Mouse (Mus musculus) forebrain, embryonic 12.5 days (tissue): Measurements from ENCODE around the gene Fhl2. TPM values are rescaled to one million over a fixed set of nuclear protein-coding genes. Genes with fewer than 3 reads are reported as not detected.
"Not testable (repeated sequence)": the region's sequence is repeated elsewhere in the genome, so short reads cannot be mapped to it uniquely, and the experiment has no call there.

Experiments used
- ATAC-seq: fragments of 200-750 bp; cut with Nextera tagmentation; 2 replicates; pipeline ENCODE4 v1.8.0; 2017; ENCODE audit warnings: moderate TSS enrichment; ENCODE audit not compliant: low FRiP score
- H3K27ac ChIP-seq: fragments of 300-500 bp; sonication (generic); 2 replicates; pipeline ENCODE4 v1.5.1; 2016; ENCODE audit warnings: mild to moderate bottlenecking
- H3K27me3 ChIP-seq: fragments of 300-500 bp; sonication (generic); 2 replicates; pipeline ENCODE4 v1.6.1; 2016; ENCODE audit warnings: mild to moderate bottlenecking
- H3K36me3 ChIP-seq: fragments of 300-500 bp; sonication (generic); replicated peaks from 2 replicates; pipeline ENCODE4 v1.6.1; 2016; ENCODE audit warnings: mild to moderate bottlenecking
- H3K4me1 ChIP-seq: fragments of 300-500 bp; sonication (generic); 2 replicates; pipeline ENCODE4 v1.6.1; 2016
- H3K4me2 ChIP-seq: fragments of 300-500 bp; sonication (generic); 2 replicates; pipeline ENCODE4 v1.6.1; 2016; ENCODE audit warnings: mild to moderate bottlenecking, moderate library complexity
- H3K4me3 ChIP-seq: fragments of 300-500 bp; sonication (generic); replicated peaks from 2 replicates; pipeline ENCODE4 v1.5.1; 2016; ENCODE audit warnings: mild to moderate bottlenecking
- H3K9ac ChIP-seq: fragments of 300-500 bp; sonication (generic); 2 replicates; pipeline ENCODE4 v1.6.1; 2016; ENCODE audit warnings: mild to moderate bottlenecking
- H3K9me3 ChIP-seq: fragments of 300-500 bp; sonication (generic); 2 replicates; pipeline ENCODE4 v1.6.1; 2016
- WGBS: fragments of 180-500 bp; shearing (Covaris S2); methylation state at CpG from one replicate; pipeline ENCODE4 v1.1.7; 2016; 5-methylcytosine and 5-hydroxymethylcytosine counted together
- polyA plus RNA-seq: library from polyadenylated mRNA; unstranded; fragments of >200 nt; fragmentation: Nextera tagmentation; extraction: Ambion mirVana; gene quantifications from 2 replicates; pipeline ENCODE4 v1.2.1, GENCODE M21; 2016

Gene Fhl2
- polyA plus RNA-seq, 1 experiment from 2014 or later: 4.3 TPM

DNA sequence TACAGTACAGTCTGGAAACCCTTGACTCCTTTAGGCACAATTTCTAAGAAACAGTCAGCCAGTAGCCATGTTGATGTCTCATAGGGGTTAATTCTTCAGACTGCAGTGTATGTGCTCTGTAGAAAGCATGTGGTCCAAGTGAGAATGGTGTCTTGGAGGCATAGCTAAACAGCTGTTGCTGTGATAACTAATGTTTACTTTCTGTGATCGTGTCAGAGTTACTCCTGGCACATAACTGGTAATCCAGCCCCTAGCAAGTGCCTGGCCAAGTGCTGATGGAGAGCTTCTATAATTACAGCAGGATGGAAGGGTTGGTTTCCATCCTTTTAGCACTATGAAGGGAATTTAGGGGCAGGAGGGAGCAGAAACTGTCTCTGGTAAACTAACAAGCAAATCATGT is 14.5 kb upstream of the Fhl2 start:
- H3K4me1 ChIP-seq: no peaks in the 10 kb centered on the region
- no peak overlapping the region for H3K27ac ChIP-seq
- no peaks in the 10 kb centered on the region for H3K36me3 ChIP-seq
- H3K9ac ChIP-seq: no peak overlapping the region
- H3K27me3 ChIP-seq: no peaks in the 10 kb centered on the region
- H3K4me2 ChIP-seq: no peak overlapping the region
- 78% methylated on average over 1 of the region's 1 CpGs for WGBS
- H3K4me3 ChIP-seq: no peak overlapping the region
- no peak for ATAC-seq
- no peaks in the 10 kb centered on the region for H3K9me3 ChIP-seq

DNA sequence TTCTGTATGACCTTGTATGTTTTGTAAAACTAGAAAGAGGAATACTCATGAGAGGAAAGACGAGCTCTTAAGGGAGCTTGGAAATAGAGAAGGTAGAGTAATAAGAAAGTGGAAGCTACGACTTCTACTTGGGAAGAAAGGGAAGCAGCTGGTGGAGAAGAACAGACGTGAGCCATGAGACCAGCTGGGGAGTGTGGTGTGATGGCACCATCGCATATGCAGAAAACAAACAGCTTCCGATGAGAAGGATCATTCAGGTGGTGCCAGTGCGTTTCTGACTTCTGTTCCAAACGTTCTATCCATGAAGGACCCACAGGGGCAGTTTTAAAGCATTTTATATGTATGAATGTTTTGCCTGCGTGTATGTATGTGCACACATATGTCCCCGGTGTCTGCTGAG is 13.5 kb upstream of the Fhl2 start:
- no peak for ATAC-seq
- no peak overlapping the region for H3K4me3 ChIP-seq
- no peak overlapping the region for H3K4me2 ChIP-seq
- H3K4me1 ChIP-seq: no peaks in the 10 kb centered on the region
- 83% methylated on average over 9 of the region's 9 CpGs for WGBS
- no peaks in the 10 kb centered on the region for H3K9me3 ChIP-seq
- H3K9ac ChIP-seq: no peak overlapping the region
- no peaks in the 10 kb centered on the region for H3K27me3 ChIP-seq
- H3K36me3 ChIP-seq: no peaks in the 10 kb centered on the region
- no peak overlapping the region for H3K27ac ChIP-seq

DNA sequence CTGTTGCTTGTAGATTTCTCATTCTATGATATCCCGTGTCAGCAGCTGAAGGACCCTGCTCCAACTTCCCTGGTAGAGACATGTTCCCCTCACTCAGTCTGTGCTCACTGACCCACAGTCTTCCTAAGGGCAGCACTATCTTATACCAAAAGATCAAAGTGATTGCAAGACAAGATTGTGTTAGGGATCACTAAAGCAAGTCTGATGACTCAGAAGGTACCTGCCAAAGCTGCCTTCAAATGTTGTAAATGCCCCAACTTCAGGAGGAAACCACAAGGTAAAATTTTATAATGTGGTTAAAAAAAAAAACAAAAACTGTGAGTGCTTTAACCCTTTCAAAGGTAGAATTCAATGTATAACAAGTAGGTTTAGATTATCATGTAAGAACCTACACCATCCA is 10.4 kb upstream of the Fhl2 start:
- 89% methylated on average over 1 of the region's 1 CpGs for WGBS
- no peaks in the 10 kb centered on the region for H3K4me1 ChIP-seq
- H3K27ac ChIP-seq: no peak overlapping the region
- H3K9me3 ChIP-seq: no peaks in the 10 kb centered on the region
- H3K27me3 ChIP-seq: no peaks in the 10 kb centered on the region
- H3K9ac ChIP-seq: no peak overlapping the region
- no peak overlapping the region for H3K4me3 ChIP-seq
- no peak overlapping the region for H3K4me2 ChIP-seq
- no peak for ATAC-seq
- no peaks in the 10 kb centered on the region for H3K36me3 ChIP-seq

DNA sequence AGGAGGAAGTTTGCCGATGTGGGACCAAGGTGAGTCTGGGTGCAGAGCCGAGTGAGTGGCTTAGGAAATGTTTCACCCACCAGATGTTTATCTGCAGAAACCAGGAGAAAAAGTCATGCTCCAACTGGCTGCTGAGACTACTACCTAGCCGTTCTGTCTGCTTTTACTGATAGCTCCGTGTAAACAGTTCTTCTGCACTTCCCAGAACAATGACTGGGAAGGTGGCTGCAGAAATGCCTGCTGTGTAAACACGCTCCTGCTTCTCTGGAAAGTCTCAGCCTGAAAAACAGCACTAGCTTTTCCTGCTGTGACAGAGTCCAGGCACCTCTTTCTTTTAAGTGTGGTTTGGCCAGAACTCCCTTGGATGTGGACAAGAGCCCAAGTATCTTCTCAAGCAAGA is 6.5 kb upstream of the Fhl2 start:
- no peak for ATAC-seq
- no peaks in the 10 kb centered on the region for H3K4me1 ChIP-seq
- H3K9ac ChIP-seq: no peak overlapping the region
- H3K9me3 ChIP-seq: no peaks in the 10 kb centered on the region
- no peak overlapping the region for H3K27ac ChIP-seq
- no peak overlapping the region for H3K4me2 ChIP-seq
- H3K27me3 ChIP-seq: no peaks in the 10 kb centered on the region
- H3K36me3 ChIP-seq: no peaks in the 10 kb centered on the region
- no peak overlapping the region for H3K4me3 ChIP-seq
- 63% methylated on average over 5 of the region's 5 CpGs for WGBS

DNA sequence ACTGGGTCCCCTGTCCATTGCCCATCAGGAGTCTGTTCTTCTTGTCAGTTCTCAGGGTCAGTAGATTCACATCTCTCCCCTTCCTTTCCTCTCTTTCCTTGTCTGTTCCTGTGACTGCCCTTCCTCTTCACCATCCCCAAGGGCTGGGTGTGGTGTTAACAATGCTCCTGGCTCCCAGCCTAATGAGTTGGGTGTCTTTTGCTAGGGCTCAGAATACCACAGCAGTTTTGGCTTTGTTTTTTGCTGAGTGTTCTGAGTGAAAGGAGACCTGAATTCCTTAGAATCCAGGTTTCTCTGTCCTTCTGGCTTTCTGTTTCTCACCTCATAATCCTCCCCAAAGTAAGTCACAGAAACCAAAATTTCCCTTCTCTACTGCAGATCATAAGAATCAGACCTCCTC is 5.4 kb upstream of the Fhl2 start:
- H3K4me3 ChIP-seq: no peak overlapping the region
- no peaks in the 10 kb centered on the region for H3K4me1 ChIP-seq
- no peak for ATAC-seq
- no peak overlapping the region for H3K4me2 ChIP-seq
- H3K27me3 ChIP-seq: 0 out of 2 replicates have a peak, but pooled peaks cover under 1% of the 10 kb centered on the region
- H3K36me3 ChIP-seq: no peaks in the 10 kb centered on the region
- no peak overlapping the region for H3K9ac ChIP-seq
- H3K27ac ChIP-seq: no peak overlapping the region
- no peaks in the 10 kb centered on the region for H3K9me3 ChIP-seq

DNA sequence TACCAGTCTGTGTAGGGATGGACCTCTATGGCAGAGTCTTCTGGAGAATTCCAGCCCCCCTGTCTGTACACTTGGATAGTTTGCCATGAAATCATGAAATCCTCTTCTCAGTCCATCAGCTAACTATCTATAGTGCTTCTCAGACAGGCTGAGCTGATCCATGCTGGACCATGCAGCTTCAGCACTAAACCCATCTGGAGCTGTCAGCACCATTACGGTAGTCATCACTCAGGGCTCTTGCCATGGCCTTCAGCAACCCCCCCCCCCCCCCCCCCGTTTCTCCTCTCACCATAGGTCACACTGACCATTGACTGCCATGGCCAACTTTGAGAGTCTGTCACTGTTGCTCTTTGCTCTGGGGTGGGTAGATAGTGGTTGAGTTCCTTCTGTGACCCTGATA is 5.0 kb upstream of the Fhl2 start:
- Histone ChIP-seq H3K27ac (no peak overlapping the region), H3K4me3 (no peak overlapping the region), H3K4me2 (no peak overlapping the region), H3K36me3 (no peaks in the 10 kb centered on the region), H3K27me3 (0 out of 2 replicates have a peak, but pooled peaks cover 5% of the 10 kb centered on the region), H3K9me3 (no peaks in the 10 kb centered on the region), H3K4me1 (no peaks in the 10 kb centered on the region), H3K9ac (no peak overlapping the region)
- WGBS: 82% methylated on average over 2 of the region's 2 CpGs
- ATAC-seq: no peak

DNA sequence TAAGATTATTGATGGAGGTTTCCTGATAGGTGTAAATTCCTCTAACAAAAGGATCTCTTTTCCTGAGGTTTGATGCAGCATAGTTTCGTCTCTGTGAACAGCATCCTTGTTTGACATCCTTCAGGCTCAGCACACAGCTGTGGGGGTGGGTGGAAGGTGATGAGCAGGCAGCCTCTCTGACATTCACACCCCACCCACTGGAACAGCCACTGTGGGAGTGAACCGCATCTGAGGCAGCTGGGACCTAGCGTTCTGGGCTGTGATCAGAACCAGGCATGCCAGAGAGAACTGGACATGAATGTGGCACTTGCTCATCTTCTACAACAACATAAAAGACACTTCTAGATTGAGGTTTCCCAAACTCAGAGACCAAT is 3.1 kb upstream of the Fhl2 start:
- H3K4me2 ChIP-seq: no peak overlapping the region
- no peak overlapping the region for H3K9ac ChIP-seq
- no peaks in the 10 kb centered on the region for H3K9me3 ChIP-seq
- H3K27me3 ChIP-seq: 0 out of 2 replicates have a peak, but pooled peaks cover 5% of the 10 kb centered on the region
- no peaks in the 10 kb centered on the region for H3K36me3 ChIP-seq
- H3K4me1 ChIP-seq: no peaks in the 10 kb centered on the region
- H3K4me3 ChIP-seq: no peak overlapping the region
- WGBS: 89% methylated on average over 3 of the region's 3 CpGs
- no peak overlapping the region for H3K27ac ChIP-seq
- ATAC-seq: no peak

DNA sequence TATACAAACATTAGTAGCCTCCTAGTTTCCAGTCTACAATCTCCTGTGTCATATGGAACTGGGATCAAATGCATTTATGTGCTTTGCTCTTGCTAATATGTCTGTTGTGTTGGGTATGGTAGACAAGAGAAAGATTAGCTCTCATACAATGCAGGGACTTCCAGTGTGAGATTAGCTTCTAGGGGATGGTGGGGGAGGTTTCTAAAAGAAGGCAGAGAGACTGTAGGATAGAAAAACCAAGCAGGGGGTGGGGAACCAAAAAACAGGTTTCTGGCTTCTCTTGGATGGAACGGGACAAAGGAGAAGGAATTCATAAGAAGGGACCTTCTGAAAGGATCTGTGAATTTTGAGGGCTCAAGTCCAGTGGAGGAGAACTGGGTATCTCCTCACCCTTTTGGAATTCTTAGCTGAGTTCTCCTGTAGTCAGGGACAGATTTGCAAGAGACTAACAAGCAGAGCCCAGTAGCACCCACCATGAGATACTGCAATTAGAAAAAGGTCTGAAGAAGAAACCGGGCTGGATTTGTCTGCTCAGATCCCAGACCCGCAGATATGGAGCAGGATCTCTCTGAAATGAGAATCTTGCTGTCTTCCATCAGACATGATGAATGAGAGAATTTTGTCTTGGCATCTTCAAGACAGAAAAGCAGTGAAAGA is 2.6 kb upstream of the Fhl2 start:
- Histone ChIP-seq H3K27ac (no peak overlapping the region), H3K4me3 (no peak overlapping the region), H3K4me1 (no peaks in the 10 kb centered on the region), H3K36me3 (no peaks in the 10 kb centered on the region), H3K27me3 (0 out of 2 replicates have a peak, but pooled peaks cover 5% of the 10 kb centered on the region), H3K9ac (no peak overlapping the region), H3K4me2 (no peak overlapping the region), H3K9me3 (no peaks in the 10 kb centered on the region)
- 85% methylated on average over 3 of the region's 3 CpGs for WGBS
- ATAC-seq: no peak

DNA sequence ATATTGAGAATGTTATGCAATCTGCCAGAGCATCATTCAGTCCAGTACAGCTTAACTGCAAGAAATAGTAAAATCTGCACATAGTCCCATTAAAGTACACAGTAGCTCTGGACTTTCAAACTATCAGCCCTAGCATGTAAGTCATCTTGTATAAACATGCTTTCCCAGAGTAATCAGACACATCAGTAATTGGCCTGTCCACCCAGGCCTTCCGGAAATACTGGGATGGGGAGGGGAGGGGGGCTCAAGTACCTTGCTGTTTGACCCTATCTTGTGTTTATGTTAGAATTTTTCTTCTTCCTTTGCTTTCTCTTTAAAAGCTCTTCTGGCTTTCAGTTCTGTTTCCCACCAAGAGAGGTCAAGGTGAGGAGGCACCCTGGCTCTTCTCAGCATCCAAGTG is 725 bp downstream of the Fhl2 start:
- Histone ChIP-seq H3K4me2 (no peak overlapping the region), H3K9me3 (no peaks in the 10 kb centered on the region), H3K27me3 (0 out of 2 replicates have a peak, but pooled peaks cover 5% of the 10 kb centered on the region), H3K36me3 (no peaks in the 10 kb centered on the region), H3K27ac (no peak overlapping the region), H3K4me1 (no peaks in the 10 kb centered on the region), H3K4me3 (no peak overlapping the region), H3K9ac (no peak overlapping the region)
- no peak for ATAC-seq
- WGBS: 79% methylated on average over 1 of the region's 1 CpGs

DNA sequence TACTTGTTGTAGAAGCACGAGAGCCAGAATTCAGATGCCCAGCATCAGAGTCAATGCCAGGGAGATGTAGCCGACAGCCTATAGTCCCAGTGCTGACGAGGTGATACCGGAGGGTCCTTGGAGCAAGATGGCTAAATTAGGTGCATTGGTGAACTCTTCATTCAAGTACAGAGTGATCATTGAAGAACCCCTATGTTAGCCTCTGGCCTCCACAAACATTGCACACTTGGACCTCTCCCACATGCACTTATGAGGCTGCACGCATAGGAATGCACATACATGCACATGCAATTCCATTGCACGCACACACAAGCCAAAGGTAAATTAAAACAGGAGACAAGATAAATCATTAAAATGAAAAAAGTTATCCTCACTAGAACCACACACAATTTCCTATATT is 3.4 kb downstream of the Fhl2 start:
- Histone ChIP-seq H3K9ac (no peak overlapping the region), H3K9me3 (no peaks in the 10 kb centered on the region), H3K4me2 (no peak overlapping the region), H3K27ac (no peak overlapping the region), H3K4me1 (no peaks in the 10 kb centered on the region), H3K27me3 (0 out of 2 replicates have a peak, but pooled peaks cover 5% of the 10 kb centered on the region), H3K4me3 (no peak overlapping the region), H3K36me3 (no peaks in the 10 kb centered on the region)
- WGBS: 94% methylated on average over 6 of the region's 6 CpGs
- ATAC-seq: no peak

DNA sequence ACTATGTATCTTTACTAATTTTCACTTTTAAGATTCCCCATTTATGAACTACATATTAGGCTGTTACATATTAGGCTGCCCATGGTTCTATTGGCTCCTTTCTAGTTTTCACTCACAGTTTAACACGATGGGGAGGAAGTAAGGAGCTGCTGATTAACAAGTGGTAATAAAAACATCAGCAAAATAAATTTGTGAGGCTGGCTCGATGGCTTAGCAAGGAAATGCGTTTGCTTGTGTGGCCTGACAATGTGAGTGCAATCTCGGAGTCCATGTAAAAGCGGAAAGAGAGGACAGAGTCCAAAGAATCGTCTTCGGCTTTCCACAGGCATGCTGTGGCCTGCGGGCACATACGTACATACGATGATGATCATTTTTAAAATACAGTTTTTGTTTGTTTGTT is 4.3 kb downstream of the Fhl2 start:
- H3K36me3 ChIP-seq: no peaks in the 10 kb centered on the region
- no peaks in the 10 kb centered on the region for H3K9me3 ChIP-seq
- no peak overlapping the region for H3K27ac ChIP-seq
- ATAC-seq: no peak
- H3K27me3 ChIP-seq: 0 out of 2 replicates have a peak, but pooled peaks cover 5% of the 10 kb centered on the region
- no peak overlapping the region for H3K4me3 ChIP-seq
- no peak overlapping the region for H3K9ac ChIP-seq
- 86% methylated on average over 10 of the region's 10 CpGs for WGBS
- H3K4me2 ChIP-seq: no peak overlapping the region
- H3K4me1 ChIP-seq: no peaks in the 10 kb centered on the region

DNA sequence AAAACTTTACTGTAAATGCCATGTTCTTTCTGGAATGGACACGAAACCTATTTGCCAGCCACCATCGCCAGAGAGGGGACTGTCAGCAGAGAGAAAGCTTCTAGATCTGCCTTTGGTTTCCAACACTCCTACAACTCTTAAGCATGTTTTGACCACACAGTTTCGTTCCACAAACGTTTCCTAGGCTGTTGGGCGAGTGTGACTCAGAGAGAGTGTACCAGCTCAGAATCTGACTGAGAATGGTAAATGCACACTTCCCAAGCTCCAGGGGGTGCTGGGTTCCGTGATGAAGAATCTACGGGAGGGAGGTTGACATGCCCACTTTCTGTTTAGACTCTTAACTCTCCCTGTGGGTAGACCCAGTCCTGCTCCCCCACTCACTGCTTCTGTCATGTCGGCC is 5.7 kb downstream of the Fhl2 start:
- Histone ChIP-seq H3K4me2 (no peak overlapping the region), H3K4me3 (no peak overlapping the region), H3K36me3 (no peaks in the 10 kb centered on the region), H3K4me1 (peaks cover 5% of the 10 kb centered on the region; the same call in 1 of the 2 replicates), H3K9ac (no peak overlapping the region), H3K27ac (no peak overlapping the region), H3K27me3 (no peaks in the 10 kb centered on the region), H3K9me3 (no peaks in the 10 kb centered on the region)
- WGBS: 85% methylated on average over 8 of the region's 8 CpGs
- ATAC-seq: no peak

DNA sequence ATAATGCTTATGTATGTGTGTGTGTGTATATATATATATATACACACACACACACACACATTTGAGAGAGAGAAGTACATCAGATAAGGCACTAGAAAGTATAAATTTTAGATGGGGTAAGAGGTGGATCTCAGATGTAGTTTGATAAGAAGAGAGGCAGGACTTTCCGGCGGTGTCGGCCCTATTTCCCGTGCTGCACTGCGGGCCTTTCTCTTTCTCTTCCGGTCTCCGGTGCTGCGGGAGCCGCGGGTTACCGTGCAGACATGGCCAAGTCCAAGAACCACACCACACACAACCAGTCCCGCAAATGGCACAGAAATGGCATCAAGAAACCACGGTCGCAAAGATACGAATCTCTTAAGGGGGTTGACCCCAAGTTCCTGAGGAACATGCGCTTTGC is 7.9 kb downstream of the Fhl2 start:
- H3K4me1 ChIP-seq, H3K9ac ChIP-seq, H3K36me3 ChIP-seq, H3K4me2 ChIP-seq, H3K27me3 ChIP-seq, H3K27ac ChIP-seq, ATAC-seq, H3K4me3 ChIP-seq, H3K9me3 ChIP-seq: not testable (repeated sequence)
- 94% methylated on average over 13 of the region's 16 CpGs for WGBS
